21 mouse cellular contexts compared by ENCODE assay signal in the genomic region with DNA sequence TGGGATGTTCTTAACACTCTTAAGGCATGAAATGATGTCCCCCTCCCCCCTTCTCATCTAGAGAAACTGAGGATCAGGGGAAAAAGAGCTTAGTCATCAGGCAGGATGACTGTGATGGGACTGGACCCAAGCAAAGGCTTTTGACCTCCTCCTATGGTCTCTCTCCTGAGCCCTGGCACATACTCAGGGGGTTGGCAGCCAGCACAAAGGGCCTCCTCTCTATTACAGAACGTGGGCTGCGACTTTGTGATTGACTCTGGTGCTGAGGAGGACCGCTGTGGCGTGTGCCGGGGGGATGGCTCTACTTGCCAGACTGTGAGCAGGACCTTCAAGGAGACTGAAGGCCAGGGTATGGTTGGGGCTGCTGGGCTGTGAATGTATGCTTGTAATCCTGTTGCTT. TPM values are rescaled to one million over a fixed set of nuclear protein-coding genes. Genes with fewer than 3 reads are reported as not detected.
DNase-seq lines count a peak whose midpoint lies in the region; ATAC-seq and TF ChIP-seq lines count a peak whose summit lies in the region.
"Had no signal": no experiment of that assay in that cellular context is flagged by ENCODE, and none has a peak within 500 bp of the region (broad histone marks: within the 10 kb centered on the region; RNA-seq: fewer than 3 reads in every experiment).

No protein-coding gene starts in this region.

- DNase-seq in cerebellum, postnatal 10 days, result peak; percentile 45 to 53
- DNase-seq in cerebellum, adult 9-10 months, result no peak
- no peak for DNase-seq in heart, adult 8-10 months (ENCODE audit: low spot score)
- DNase-seq in heart, postnatal 0 days (ENCODE audit: low spot score), result peak; percentile 17
- no peak for DNase-seq in heart, postnatal 36 days
- DNase-seq in testis, postnatal 10 days (ENCODE audit: low spot score), result no peak
- DNase-seq: adrenal gland, adult 8-10 months; adrenal gland, postnatal 36 days; B cell, adult 2 months; cerebellum, adult 2 months; cerebellum, postnatal 25 days; gastrocnemius, postnatal 36 days; kidney, adult 11 months had no signal

- H3K27ac ChIP-seq in heart, embryonic 13.5 days (replicated peaks), result peak overlapping the region; percentile 71
- peak overlapping the region; percentile 72 for H3K27ac ChIP-seq in heart, postnatal 0 days (ENCODE audit: low read depth)
- no peak overlapping the region for H3K27ac ChIP-seq in testis, adult 2 months (ENCODE audit: control insufficient read depth, insufficient read depth, low read depth, low read length)
- H3K27ac ChIP-seq: embryonic facial prominence, embryonic 12.5 days; forebrain, embryonic 15.5 days had no signal

- no peak overlapping the region for H3K4me3 ChIP-seq in heart, embryonic 13.5 days
- H3K4me3 ChIP-seq in heart, postnatal 0 days (ENCODE audit: low read depth, low read length), result no peak overlapping the region
- no peak overlapping the region for H3K4me3 ChIP-seq in testis, adult 2 months (ENCODE audit: control insufficient read depth, low read depth, low read length)
- H3K4me3 ChIP-seq: embryonic facial prominence, embryonic 12.5 days; forebrain, embryonic 15.5 days; heart, adult 2 months had no signal

- TF ChIP-seq CTCF in heart, postnatal 0 days (IDR thresholded peaks at IDR 0.05; ENCODE audit: low read depth), result no peak
- 0 out of 2 replicates have a peak, but pooled peaks have one; percentile 11 for TF ChIP-seq CTCF in testis, adult 2 months (IDR thresholded peaks at IDR 0.05; ENCODE audit: control insufficient read depth, insufficient read depth, insufficient replicate concordance, low read depth, low read length)

- H3K9me3 ChIP-seq in heart, embryonic 13.5 days, result no peaks in the 10 kb centered on the region
- H3K9me3 ChIP-seq in heart, postnatal 0 days (replicated peaks; ENCODE audit: control insufficient read depth, low read length), result no peaks in the 10 kb centered on the region
- H3K9me3 ChIP-seq: embryonic facial prominence, embryonic 12.5 days; forebrain, embryonic 15.5 days had no signal

- intact Hi-C loops in heart, postnatal 36 days (cut with DNase I), result no loop called here

- WGBS in heart, embryonic 13.5 days, result 39% methylated on average over 5 of the region's 5 CpGs
- 46% methylated on average over 5 of the region's 5 CpGs for WGBS in heart, postnatal 0 days

- peak overlapping the region; percentile 4; the same call in 1 of the 2 replicates for H3K4me2 ChIP-seq in heart, embryonic 13.5 days
- H3K4me2 ChIP-seq in heart, postnatal 0 days (ENCODE audit: low read depth, low read length), result 0 out of 2 replicates have a peak overlapping the region, but pooled peaks have one; percentile 6
- H3K4me2 ChIP-seq: embryonic facial prominence, embryonic 12.5 days; forebrain, embryonic 15.5 days had no signal

- peaks cover 45% of the 10 kb centered on the region for H3K4me1 ChIP-seq in heart, embryonic 13.5 days
- H3K4me1 ChIP-seq in heart, postnatal 0 days (ENCODE audit: control insufficient read depth, insufficient read depth), result peaks cover 38% of the 10 kb centered on the region
- no peaks in the 10 kb centered on the region; the same call in 1 of the 2 replicates for H3K4me1 ChIP-seq in testis, adult 2 months (ENCODE audit: control insufficient read depth, insufficient read depth, low read length)
- H3K4me1 ChIP-seq: embryonic facial prominence, embryonic 12.5 days; forebrain, embryonic 15.5 days had no signal

- peaks cover 40% of the 10 kb centered on the region for H3K36me3 ChIP-seq in heart, embryonic 13.5 days
- H3K36me3 ChIP-seq in heart, postnatal 0 days (replicated peaks; ENCODE audit: control insufficient read depth, insufficient read depth, low read length), result peaks cover 34% of the 10 kb centered on the region
- no peaks in the 10 kb centered on the region for H3K36me3 ChIP-seq in testis, adult 2 months (ENCODE audit: control insufficient read depth, insufficient read depth, low read length)
- H3K36me3 ChIP-seq: G1E had no signal

- no peak for TF ChIP-seq POLR2A in testis, adult 2 months (IDR thresholded peaks at IDR 0.05; ENCODE audit: control insufficient read depth, low read depth, low read length)

- no peak overlapping the region for H3K9ac ChIP-seq in heart, embryonic 13.5 days
- H3K9ac ChIP-seq in heart, postnatal 0 days (replicated peaks; ENCODE audit: low read depth, low read length), result no peak overlapping the region
- H3K9ac ChIP-seq: embryonic facial prominence, embryonic 12.5 days; forebrain, embryonic 15.5 days had no signal

- no peaks in the 10 kb centered on the region for H3K27me3 ChIP-seq in heart, embryonic 13.5 days (replicated peaks)
- H3K27me3 ChIP-seq in heart, postnatal 0 days (ENCODE audit: control insufficient read depth, insufficient read depth, low read length), result no peaks in the 10 kb centered on the region
- no peaks in the 10 kb centered on the region for H3K27me3 ChIP-seq in testis, adult 2 months (ENCODE audit: control insufficient read depth, insufficient read depth, low read length)
- H3K27me3 ChIP-seq: embryonic facial prominence, embryonic 12.5 days; forebrain, embryonic 15.5 days had no signal

- no peak for ATAC-seq in heart, embryonic 13.5 days (ENCODE audit: extremely low read depth, insufficient number of reproducible peaks, low FRiP score, low TSS enrichment)
- ATAC-seq in heart, postnatal 0 days (ENCODE audit: insufficient read depth, low read depth), result no peak
- ATAC-seq: CD4-positive, CD25-positive, alpha-beta regulatory T cell, adult 4 months; forebrain, embryonic 15.5 days; hindbrain, embryonic 16.5 days had no signal

- TF ChIP-seq EP300 in heart, postnatal 0 days (IDR thresholded peaks at IDR 0.05; ENCODE audit: low read depth), result no peak

RNA-seq across cellular contexts. Expression of a gene that starts 26.5 kb away (rescaled TPM):
- 6.8 and 7.9 TPM in 2 replicates for polyA plus RNA-seq in heart, embryonic 13.5 days (2015; fragmentation: Nextera tagmentation; extraction: Ambion mirVana)
- total RNA-seq in heart, adult 8-10 months (2022), result 10 to 100 TPM; 11.2 to 18.0 (median 12.8) TPM
- 12.8 and 34.4 TPM in 2 replicates for total RNA-seq in heart, postnatal 0 days (2014; rRNA removed; ENCODE audit: low replicate concordance)
- polyA plus RNA-seq in heart, postnatal 0 days (2015; fragmentation: Nextera tagmentation; extraction: Ambion mirVana), result 7.6 and 8.3 TPM in 2 replicates
- 10 to 100 TPM; 14.4 to 17.7 TPM for total RNA-seq in heart, postnatal 36 days (2021)
- 5.3 and 5.7 TPM in 2 replicates for polyA plus RNA-seq in testis, adult 2 months (2012; rRNA removed)
- total RNA-seq: G1E had no signal
- polyA plus RNA-seq: G1E had no signal

Comparison
In these comparisons a context has a peak if more than half of its experiments do, and no peak if none do; other contexts are left out.
1. DNase-seq: peak in cerebellum, postnatal 10 days (2 of 2) and heart, postnatal 0 days (single experiment); none in cerebellum, adult 9-10 months (single experiment), heart, adult 8-10 months (single experiment), heart, postnatal 36 days (0 of 2) and testis, postnatal 10 days (single experiment).